Mouse (Mus musculus) olfactory bulb, adult 2 months (tissue): ENCODE data around the gene Krt16.

Experiments
- CTCF ChIP-seq: fragments of 200-500 bp; IDR thresholded peaks from 2 replicates; pipeline ENCODE4 v1.5.1; 2012; ENCODE audit warnings: low read depth, mild to moderate bottlenecking, low read length, moderate library complexity; ENCODE audit not compliant: insufficient read depth
- POLR2A ChIP-seq: fragments of 200-500 bp; IDR thresholded peaks from 2 replicates; pipeline ENCODE4 v1.6.1; 2012; ENCODE audit warnings: mild to moderate bottlenecking, low read depth, low read length, moderate library complexity; ENCODE audit not compliant: insufficient read depth

GRCm38 (mm10) chr11:100295308-100295707, 46.6 kb upstream of the Krt16 start:
- no peak for TF ChIP-seq POLR2A
- peak; percentile 99 for TF ChIP-seq CTCF
